Mouse (Mus musculus): ENCODE data around the gene Btg1.

DNA sequence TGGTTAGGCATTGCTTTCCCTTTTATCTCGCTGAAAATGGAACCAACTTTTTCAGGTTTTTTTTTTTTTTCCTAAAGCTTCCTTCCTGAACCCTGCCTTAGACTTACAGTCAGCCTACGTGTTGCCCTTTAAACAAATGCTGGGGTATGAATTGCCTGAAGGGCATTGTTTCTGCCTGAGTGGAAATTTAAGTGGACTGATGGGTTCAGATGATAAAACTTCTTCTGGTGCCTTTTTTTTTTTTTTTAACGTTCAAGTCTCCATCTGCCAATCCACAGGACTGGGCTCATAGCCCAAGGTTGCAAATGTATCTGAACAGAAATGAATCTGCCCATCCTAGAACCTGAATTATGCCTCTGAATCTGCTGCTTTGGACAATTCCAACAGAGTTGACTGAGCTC is 31.4 kb downstream of the Btg1 start:
- TF ChIP-seq GATA1 (IDR thresholded peaks at IDR 0.05; ENCODE audit: borderline replicate concordance, low read length) (no peak), FLI1 (IDR thresholded peaks at IDR 0.05; ENCODE audit: low read length) (no peak)
